Mouse (Mus musculus): ENCODE data around the gene Olfr1048.
"Not testable (repeated sequence)": the region's sequence is repeated elsewhere in the genome, so short reads cannot be mapped to it uniquely, and the experiment has no call there.

Gene Olfr1048

GRCm38 (mm10) chr2:86240189-86240588, at the start of gene Olfr1048:
Gene Olfr1048 (minus strand): TSS chr2:86240289.
- DNase-seq (ENCODE audit: low spot score in 2 of 2) = no peak

GRCm38 (mm10) chr2:86278988-86279387, 38.9 kb upstream of the Olfr1048 start, which contains the start of gene Olfr1051:
Gene Olfr1051 (minus strand): TSS chr2:86279088.
- not testable (repeated sequence) for DNase-seq (ENCODE audit: low spot score in 2 of 2)

- DNase-seq (ENCODE audit: low spot score in 2 of 2) = not testable (repeated sequence)
Measured at GRCm38 (mm10) chr2:86258228-86258627, 18.1 kb upstream of the Olfr1048 start, which contains the start of gene Olfr1049. Gene Olfr1049 (minus strand): TSS chr2:86258328.

- DNase-seq (ENCODE audit: low spot score in 2 of 2) = no peak
Measured at GRCm38 (mm10) chr2:86231301-86231700, 8.8 kb downstream of the Olfr1048 start, which contains the start of gene Olfr1047. Gene Olfr1047 (minus strand): TSS chr2:86231401.

GRCm38 (mm10) chr2:86219214-86219613, 20.9 kb downstream of the Olfr1048 start, which contains the start of gene Olfr1046:
Gene Olfr1046 (minus strand): TSS chr2:86219314.
- DNase-seq (ENCODE audit: low spot score in 2 of 2) = no peak

GRCm38 (mm10) chr2:86202909-86203308, 37.2 kb downstream of the Olfr1048 start, which contains the start of gene Olfr1045:
Gene Olfr1045 (minus strand): TSS chr2:86203009.
- no peak for DNase-seq (ENCODE audit: low spot score in 2 of 2)

- no peak for DNase-seq (ENCODE audit: low spot score in 2 of 2)
Measured at GRCm38 (mm10) chr2:86195863-86196262, 44.2 kb downstream of the Olfr1048 start.

- DNase-seq (ENCODE audit: low spot score in 2 of 2) = no peak
Measured at GRCm38 (mm10) chr2:86185583-86185982, 54.5 kb downstream of the Olfr1048 start, which contains the start of gene Olfr52. Gene Olfr52 (minus strand): TSS chr2:86185683.

All from spleen, postnatal 36 days (tissue).